Mouse (Mus musculus) heart, adult 8-10 months (tissue): Measurements from ENCODE around the gene Arf4. TPM values are rescaled to one million over a fixed set of nuclear protein-coding genes. Genes with fewer than 3 reads are reported as not detected.
"Not testable (repeated sequence)": the region's sequence is repeated elsewhere in the genome, so short reads cannot be mapped to it uniquely, and the experiment has no call there.

Source experiments
- DNase-seq: peaks from one replicate; pipeline ENCODE4 v3.0.0; 2022; ENCODE audit warnings: low spot score
- microRNA-seq: library from miRNA; unstranded; fragments of <30 nt; microRNA quantifications from one replicate; pipeline ENCODE4 v1.2.0, GENCODE M21; 2022
- total RNA-seq, 4 experiments: library from RNA; stranded (reverse); gene quantifications; 2 replicates each; pipeline ENCODE4 v1.2.4; 2022

Arf4 gene
- total RNA-seq, 4 experiments from 2014 or later, result 60.5 to 84.8 (median 69.0) TPM

DNA sequence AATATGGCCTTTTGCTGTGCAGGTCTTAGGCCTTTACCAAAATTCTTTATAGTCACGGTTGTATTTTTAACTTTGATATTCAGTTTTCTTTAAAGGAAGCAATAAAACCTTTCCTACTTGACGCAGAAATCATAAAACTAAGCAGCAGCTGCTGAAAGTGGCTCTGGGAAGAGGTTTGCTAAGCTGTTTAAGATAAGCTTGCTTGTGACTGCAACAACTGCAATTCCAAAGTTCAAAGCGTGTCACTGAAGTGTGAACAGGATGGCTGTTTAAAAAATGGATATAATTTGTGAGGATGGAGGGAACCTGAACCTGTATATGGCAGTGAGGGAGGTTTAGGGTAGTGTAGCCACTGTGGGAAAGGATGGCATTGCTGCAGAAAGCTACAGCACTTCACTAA lies 24.1 kb downstream of the Arf4 start:
- no peak for DNase-seq

DNA sequence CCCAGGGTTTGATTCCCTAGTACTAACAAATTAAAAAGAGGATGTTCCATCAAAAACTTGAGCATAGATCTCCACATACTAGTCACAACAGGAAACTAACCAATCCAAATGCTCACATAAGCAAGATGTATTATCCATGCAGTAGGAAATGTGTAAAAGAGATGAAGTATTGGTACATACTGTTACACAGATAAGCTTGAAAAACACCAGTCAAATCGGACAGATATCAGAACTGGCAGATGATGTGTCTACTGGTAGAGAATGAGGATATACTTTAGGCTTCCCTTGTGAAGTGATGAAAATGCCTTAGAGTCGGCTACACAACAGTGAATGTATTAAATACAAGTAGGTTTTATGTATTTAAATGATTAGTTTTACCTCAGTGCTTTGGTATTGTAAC lies 24.6 kb downstream of the Arf4 start:
- no peak for DNase-seq

DNA sequence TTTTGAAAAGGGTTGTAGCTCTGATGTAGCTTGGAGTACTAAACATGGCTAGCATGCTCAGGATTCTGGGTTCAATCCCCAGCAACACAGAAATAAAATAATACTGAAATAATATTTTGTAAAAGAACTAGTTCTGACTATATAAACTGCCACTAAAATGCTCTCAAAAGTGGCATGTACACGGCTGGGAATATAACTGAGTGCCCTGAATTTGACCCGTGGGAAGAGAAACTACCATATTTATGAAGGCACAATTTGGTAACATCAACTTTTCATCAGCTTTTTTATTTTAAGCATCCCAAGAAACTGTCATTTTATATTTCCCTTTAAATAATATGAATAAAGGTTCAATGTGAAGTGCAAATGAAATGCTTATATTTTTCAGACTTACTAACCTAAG lies 26.0 kb downstream of the Arf4 start:
- DNase-seq, result no peak

DNA sequence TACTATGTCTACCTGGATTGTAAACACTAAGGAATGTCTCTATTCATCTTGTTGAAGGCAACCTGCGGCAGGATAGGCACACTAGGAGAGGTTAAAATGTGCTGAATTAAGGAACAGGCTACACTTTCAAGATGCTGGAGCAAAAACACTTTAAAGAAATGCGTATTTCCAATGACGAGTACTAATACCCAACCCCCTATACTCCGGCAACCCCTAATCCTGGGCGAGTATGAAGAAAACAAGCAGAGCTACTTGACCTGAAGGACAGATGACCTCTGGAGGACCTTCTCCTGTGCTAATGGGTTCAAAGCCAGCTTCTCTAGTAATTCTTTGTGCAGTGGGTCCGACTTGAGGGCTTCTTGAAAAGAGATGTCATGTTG lies 30.1 kb downstream of the Arf4 start:
- no peak for DNase-seq

DNA sequence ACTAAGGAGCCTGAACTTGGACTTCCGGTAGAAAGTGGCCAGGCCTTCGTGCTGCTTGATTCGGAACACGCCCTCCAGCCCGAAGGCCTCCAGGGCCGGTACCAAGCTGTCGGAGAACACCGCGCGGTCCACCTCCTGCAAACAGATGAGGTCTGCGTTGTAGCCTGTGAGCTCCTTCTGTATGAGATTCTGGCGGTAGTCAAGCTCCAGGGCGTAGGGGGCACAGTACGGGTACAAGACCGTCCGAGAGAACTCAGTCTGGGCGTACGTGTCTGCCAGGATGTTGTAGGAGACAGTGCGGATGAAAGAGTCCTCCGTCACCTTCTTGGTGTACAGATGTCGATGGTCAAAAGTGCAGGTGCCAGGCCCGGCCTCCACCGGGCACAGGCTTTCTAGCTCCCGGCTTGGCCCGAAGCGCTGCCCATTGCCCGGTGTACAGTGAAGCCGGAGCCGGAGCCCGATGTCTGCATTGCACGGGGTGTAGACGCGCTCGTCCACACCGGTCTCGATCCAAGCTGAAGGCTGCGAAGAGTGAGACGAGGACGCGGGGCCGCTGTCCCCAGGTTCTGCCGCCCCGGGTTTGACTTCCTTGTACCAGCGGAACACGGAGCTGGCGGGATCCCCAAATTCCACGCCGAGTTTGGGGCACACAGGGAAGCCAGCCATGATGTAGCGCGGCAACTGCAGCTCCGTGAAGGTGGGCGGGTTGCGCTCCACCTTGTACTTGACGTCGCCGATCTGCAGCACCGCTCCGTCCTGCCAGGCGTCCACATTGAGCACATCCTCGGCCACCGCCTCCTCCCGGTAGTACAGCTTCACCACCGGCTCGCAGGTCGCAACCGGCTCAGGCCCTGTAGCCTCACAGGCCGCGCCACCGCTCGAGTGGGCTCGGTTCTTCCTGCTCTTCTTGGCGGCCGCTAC lies 30.8 kb downstream of the Arf4 start:
- no peak for DNase-seq

DNA sequence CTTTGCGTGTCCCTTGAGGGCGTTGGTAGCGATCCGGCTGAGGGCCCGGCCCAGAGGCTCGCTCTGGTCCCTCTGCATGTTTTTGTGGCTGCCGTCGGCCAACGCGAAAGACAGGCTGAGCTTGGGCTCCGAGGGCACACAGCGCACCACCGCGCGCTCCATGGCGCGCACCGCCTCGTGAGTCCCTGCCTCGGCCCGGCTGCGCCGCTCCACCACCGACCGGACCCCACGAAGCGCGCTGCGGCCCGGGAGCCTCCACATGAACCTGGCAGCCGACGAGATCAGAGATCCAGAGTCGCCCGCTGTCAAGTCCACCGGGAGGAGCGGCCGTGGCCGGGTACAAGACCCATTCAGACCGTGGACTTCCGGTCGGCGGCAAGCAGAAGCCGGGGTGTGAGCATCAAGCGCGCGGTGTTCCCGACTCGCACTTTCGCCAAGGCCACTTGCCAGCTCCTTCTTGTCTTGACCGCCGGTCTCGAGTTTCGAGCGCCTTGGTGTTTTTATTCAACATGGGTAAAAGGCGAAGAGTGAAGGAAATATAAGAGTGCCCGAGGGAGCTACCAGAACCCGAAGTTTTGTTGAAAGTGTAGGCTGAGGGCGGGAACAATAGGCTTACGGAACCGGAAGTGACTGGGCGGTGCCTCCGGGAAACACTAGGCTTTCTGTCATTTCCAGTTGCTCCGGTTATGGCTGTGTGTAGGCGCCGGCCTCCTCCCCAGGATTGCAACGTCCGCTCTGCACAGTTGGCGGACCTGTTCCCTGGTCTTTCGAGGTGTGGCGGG lies 31.6 kb downstream of the Arf4 start, which contains the start of gene Pde12:
Gene Pde12 (minus strand): TSS at position 592 of the 782 bp plus-strand sequence.
- peak; percentile 90 for DNase-seq

DNA sequence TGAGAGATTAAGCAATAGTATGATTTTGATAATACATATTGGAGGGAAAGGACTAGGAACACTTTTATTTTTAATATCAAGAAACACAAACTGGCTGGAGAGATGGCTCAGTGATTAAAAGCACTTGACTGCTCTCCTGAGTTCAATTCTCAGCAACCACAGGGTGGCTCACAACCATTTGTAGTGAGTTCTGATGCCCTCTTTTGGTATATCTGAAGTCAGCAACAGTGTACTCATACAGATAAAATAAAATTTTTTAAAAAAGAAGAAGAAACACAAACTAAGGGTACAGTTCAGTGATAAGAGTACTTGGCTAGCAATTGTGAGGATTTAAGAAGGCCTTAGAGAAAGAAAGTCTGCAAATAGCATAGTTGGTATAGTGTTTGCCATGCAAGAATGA lies 33.1 kb downstream of the Arf4 start:
- DNase-seq, result no peak

DNA sequence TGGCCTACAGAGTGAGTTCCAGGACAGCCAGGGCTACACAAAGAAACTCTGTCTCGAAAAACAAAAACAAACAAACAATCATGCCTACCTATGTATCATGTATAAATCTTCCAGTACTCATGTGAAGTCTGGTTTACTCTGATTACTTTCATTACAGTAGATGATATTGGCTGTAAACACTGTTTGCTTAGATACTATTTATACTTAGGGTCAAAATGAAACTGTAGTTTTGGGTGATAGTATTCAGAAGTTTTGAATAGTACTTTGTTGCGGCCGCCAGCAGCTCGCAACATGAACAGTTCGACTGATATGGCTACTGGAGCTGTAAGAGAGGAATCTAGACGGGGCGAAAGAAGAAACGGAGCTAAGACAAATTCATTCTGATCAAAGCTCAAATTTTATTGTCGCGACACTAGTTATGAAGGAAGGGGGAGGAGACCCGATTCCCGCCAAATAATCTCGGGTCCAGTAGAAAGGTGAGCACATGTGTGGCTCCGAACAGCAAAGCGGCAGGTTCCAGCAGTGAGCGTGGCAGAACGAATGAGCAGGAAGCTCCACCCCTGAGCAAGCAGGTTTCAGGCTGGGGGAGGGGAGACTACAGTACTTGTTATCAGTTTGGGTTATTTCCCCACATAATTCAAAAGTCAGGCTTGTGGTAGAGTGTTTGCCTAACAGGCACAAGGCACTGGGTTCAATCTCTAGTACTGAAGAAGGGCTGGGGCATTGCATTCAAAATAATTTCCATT lies 34.2 kb downstream of the Arf4 start:
- not testable (repeated sequence) for DNase-seq

DNA sequence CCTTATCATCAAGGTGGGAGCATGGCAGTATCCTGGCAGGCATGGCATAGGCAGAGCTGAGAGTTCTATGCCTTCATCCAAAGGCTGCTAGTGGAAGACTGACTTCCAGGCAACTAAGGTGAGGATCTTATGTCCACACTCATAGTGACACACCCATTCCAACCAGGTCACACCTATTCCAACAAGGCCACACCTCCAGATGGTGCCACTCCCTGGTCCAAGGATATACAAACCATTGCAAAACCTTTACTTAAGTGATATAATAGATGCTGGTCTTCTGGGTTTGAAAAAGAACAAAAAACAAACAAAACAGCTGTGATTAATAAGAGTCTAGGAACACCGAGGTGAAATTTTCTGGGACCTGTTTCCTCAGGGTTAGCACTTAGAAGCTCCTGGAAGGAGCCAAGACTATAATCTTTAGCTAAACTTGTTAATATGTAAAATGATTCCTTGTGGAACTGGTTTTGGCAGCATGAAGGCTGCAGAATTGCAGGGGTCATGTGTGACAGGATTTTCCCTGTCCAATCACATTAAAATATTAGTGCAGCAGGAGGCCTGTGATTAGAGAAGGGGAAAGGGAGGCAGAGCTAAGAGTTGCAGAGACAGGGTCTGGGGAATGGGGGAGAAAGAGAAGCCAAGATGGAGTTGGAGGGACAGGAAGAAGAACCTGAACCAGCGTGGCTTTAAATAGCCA lies 36.7 kb downstream of the Arf4 start:
- DNase-seq, result not testable (repeated sequence)

DNA sequence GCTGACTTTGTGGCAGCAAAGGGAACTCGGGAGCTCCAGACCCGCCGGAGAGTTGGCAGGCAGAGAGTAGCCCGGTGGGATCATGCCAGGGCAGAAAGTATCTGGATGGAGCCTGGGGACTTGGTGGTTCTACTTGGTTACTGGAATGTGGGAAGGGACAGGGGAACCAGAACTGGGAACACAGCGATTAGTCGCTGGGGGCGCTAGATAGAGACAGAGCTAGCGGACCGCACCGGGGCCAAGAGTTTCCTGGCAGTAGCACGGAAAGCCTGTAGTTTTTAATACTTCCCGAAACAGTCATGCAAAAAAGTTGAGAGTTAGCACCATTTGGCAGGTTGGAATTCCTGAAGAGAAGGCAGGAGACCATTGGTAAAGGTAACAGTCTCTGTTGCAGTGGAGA lies 37.5 kb downstream of the Arf4 start:
- peak; percentile 11 for DNase-seq

DNA sequence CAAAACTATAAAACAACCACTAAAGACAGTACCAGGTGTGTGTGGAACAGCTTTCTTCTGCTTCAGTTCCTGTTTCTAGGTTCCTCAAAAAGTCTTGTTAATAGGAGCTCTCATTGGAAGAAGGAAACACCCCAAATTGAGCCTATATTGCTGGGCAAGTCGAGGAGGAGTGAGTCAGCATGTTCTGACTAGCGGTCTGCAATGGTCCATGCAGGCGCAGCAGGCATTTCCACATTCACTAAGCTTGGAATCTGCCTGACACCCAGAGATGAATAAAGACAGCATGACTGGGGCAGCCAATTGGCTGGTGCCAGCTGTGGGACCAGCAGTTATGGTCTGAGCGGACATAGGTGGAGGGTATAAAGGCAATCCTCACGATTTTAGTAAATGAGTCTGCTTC lies 37.9 kb downstream of the Arf4 start:
- no peak for DNase-seq

DNA sequence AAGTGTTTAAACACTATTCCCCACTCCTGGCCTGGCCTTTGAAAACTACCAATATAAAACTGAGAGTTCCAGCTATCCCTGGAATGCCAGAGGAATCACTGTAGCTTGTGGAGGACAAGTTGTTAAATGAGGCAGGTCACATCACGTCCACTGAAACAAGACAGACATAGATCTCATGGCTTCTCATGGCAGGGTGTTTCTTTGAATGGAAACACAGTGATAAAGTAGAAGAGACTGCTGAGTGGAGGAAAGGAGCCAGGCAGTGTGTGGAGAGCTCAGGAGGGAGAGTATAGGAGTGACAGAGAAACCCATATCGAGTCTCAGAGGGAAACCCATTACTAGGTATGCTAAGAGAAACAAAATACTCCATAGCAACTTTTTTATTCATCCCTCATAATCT lies 52.9 kb downstream of the Arf4 start:
- DNase-seq, result no peak

DNA sequence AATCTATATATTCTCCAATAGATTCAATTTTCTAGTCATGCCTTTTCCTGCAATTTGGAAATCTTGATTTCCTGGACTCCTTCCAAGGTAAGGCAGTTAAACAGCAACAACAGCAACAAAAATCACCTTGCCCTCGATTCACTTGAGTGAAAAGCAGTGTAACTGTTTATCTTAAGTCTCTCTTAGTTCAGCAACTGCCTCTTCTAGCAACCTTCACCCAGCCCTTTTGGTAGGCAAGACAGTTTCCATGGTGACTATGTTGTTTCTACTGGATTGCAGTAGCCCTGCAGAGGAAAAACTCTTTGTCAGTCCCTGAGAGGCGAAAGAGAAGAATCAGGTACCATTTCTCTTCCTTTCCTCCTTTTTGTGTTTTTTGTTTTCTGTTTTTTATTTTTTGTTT lies 53.5 kb downstream of the Arf4 start:
- no peak for DNase-seq

DNA sequence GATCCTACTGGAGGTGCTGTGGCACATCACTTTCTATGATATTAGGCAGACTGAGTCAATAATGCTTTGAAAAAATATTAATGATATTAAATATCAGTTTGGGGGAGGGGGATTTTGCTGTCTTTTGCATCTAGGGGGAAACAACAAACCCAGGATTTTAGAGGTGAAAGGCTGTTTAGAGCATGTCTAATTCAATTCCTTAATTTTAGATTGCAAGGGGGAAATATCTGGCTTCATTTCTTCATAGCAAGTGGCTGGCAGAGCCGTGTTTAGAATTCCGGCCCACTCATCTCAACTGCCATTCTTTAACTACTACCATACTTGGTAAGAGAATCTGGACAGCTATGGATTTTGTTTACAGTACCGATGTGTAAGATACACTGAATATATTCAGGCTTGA lies 55.1 kb downstream of the Arf4 start, which contains the start of gene Dnah12:
Gene Dnah12 (plus strand): TSS at position 301 of the 400 bp plus-strand sequence.
- no peak for DNase-seq

DNA sequence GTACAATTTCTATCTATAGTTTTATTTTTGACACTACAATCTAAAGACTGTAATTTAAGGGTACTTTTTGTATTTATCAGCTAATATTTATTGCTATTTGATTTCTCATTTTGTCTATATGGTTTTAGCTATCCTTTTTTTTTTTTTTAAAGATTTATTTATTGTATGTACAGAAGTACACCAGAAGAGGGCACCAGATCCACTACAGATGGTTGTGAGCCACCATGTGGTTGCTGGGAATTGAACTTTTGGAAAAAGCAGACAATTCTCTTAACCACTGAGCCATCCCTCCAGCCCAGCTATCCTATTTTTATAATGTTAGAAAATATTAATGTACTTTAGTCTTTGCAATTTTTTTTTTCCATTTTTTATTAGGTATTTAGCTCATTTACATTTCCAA lies 60.0 kb downstream of the Arf4 start:
- DNase-seq, result no peak

DNA sequence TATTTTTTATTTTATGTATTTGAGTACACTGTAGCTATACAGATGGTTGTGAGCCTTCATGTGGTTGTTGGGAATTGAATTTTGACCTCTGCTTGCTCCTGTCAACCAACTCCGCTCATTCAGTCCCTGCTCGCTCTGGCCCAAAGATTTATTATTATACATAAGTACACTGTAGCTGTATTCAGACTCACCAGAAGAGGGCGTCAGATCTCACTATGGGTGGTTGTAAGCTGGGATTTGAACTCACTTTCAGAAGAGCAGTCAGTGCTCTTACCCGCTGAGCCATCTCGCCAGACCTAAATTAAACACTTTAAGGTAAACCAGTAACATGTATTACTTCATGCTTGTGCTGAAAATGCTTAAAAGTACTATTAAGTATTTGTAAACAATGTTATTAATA lies 67.4 kb downstream of the Arf4 start:
- DNase-seq, result not testable (repeated sequence)

Small RNA genes within 50 kb of the gene (microRNA-seq; reads per million reads assigned to microRNA genes)
- 1.1 reads per million for gene Mir7672

Other genes starting within 250 kb of the Arf4 start
- 100 to 1,000 TPM; 242 to 367 (median 269) TPM for gene Slmap, start 103.1 kb upstream of the Arf4 start, total RNA-seq
- gene Dennd6a, start 64.2 kb upstream of the Arf4 start, total RNA-seq, result 10 to 100 TPM; 12.4 to 13.4 (median 12.9) TPM
- gene Pde12, start 31.8 kb downstream of the Arf4 start, total RNA-seq, result 1 to 10 TPM; 5.0 to 6.5 (median 5.3) TPM
- under 1 TPM in 3 of 4 experiments, not detected in 1; 0.03 to 0.06 (median 0.06) TPM for gene Dnah12, start 55.2 kb downstream of the Arf4 start, total RNA-seq